Mouse (Mus musculus) olfactory bulb, adult 2 months (tissue): Measurements from ENCODE around the gene Tpcn1.

ENCODE experiments used
- CTCF ChIP-seq: fragments of 200-500 bp; IDR thresholded peaks from 2 replicates; pipeline ENCODE4 v1.5.1; 2012; ENCODE audit warnings: low read depth, mild to moderate bottlenecking, low read length, moderate library complexity; ENCODE audit not compliant: insufficient read depth
- POLR2A ChIP-seq: fragments of 200-500 bp; IDR thresholded peaks from 2 replicates; pipeline ENCODE4 v1.6.1; 2012; ENCODE audit warnings: mild to moderate bottlenecking, low read depth, low read length, moderate library complexity; ENCODE audit not compliant: insufficient read depth

- no peak for TF ChIP-seq CTCF
- no peak for TF ChIP-seq POLR2A
These were observed 2.0 kb upstream of the Tpcn1 start for GRCm38 (mm10) chr5:120590356-120591010.
